Mouse (Mus musculus): Measurements from ENCODE around the gene Prl4a1.
"Not testable (repeated sequence)": the region's sequence is repeated elsewhere in the genome, so short reads cannot be mapped to it uniquely, and the experiment has no call there.

Prl4a1 gene
- long read RNA-seq, experiment 1, result 0 reads
- long read RNA-seq, experiment 2, result 0 reads

DNA sequence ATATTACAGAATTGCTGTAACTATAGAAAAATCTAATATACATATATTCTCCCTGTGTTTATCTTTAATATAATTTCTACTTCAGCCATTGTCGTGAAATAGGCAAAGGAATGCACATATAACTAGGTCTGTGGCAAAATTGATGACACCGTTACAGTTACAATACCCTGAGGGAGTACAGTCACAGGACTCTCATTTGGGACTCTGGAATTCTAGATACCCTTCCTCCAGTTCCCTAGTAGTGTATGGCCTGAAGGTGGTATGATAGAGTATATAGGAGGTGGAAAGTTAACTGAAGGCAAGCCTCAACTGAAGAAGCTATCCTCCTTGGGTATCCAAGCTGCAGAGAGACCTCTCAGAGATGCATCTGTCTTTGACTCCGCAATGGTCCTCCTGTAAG lies at the start of gene Prl4a1:
Gene Prl4a1, plus strand, starts transcription at position 301 of the 400 bp plus-strand sequence.
- intact Hi-C loops (cut with DNase I), result no loop called here

DNA sequence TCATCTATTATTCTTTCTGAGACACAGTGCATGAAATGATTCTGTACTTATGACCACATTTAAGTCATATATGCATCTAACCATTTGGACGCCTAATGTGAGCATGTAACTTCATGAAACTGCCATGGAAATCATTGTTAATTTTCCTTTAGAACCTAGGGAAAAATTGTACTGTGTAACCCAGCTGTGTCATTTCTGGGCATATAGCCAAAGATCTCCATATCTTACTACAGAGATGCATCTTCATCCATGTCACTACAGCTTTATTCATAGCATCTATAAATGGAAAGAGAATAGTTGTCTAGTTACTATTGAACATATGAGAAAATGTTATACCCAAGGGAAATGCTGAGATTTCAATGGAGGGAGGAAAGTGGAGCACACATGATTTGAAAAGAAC lies 43.1 kb upstream of the Prl4a1 start:
- intact Hi-C loops (cut with DNase I), result no loop called here

DNA sequence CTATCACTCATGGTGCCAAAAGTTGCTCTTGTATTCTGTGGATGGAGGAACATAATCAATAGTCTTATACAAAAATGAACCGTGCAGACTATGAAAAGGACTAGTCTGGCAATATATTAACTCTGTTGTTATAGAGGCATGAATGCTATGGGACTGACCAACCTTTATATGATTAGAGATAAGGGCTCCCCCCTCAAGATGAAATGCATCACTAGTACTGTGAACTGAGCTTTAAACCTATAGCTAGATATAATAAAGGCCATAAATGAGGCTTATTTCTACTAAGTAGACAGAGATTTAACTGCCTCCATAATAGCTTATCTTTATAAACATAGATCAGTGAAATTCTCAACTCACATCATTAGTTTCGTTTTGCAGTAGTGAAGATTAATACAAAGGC lies 41.7 kb upstream of the Prl4a1 start:
- intact Hi-C loops (cut with DNase I), result not testable (repeated sequence)

DNA sequence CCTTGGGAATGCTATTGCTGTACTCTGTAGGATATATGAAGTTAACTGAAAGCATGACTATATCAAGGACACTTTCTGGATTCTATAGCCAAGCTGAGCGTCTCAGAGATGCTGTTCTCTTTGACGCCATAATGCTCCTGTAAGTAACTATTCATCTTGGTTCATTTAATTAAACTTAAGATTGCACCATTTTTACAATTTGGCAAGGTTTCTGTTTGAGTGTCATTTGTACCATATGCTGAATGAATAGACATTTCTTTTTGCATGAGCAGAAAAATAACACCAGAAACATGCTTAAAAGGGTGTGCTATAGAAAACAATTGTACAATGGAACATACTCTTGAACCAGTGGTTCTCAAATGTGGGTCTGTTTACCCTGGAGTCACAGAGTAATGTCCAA lies 38.4 kb upstream of the Prl4a1 start:
- intact Hi-C loops (cut with DNase I), result no loop called here

DNA sequence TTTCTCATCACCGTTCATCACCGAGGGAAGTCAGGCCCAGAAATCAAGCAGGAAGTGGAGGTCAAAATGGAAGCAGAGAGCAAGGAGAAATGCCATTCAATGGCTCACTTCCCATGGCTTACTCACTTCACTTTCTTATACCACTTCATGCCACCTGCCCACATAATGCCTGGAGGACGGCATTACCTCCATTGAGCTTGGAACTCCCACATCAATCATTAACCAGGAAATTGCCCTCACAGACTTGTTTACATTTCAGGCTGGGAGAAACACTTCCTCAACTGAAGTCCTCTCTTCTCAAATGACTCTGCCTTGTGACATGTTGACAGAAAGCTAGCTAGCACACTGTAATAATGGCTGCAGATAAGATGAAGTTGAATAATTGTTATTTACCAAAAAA lies 19.5 kb upstream of the Prl4a1 start:
- intact Hi-C loops (cut with DNase I), result not testable (repeated sequence)

DNA sequence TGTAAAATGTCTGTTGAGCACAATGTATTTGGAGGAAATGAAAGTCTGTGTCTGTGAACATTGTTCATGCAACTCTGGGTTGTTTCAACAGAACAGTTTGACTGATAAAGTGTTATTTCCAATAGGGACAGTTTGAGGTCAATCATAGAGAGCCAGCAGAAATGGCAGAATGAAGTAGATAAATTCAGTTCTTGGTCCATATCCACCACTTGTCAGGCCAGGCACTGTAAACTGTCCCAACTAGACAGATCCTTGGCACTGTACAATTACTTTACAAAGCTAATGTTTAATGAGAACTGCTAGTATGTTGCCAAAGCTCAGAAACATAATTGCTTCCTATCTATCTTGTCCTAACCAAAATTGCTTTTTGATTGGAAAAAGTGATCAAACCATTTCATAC lies 13.3 kb downstream of the Prl4a1 start:
- intact Hi-C loops (cut with DNase I), result no loop called here

DNA sequence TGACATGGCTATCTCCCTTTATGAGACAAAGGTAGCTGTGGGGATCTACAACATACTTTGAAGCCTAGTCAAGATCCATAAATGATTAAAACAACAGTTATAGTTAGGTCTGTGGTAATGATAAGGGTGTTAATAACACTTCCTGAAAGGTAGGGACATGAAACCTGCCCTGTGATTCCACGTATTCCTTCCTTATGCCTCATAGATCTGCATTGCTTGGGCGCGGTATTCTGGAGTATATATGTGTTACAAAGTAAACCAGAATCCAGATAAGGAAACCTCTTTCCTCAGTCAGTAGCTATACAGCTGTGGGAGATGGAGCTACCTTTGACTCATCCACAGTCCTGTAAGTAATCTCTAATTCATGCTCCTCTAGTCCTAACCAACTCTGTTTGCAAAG lies 53.3 kb downstream of the Prl4a1 start:
- intact Hi-C loops (cut with DNase I), result no loop called here

Measured in adrenal gland (tissue).